Mouse (Mus musculus) heart, postnatal 4 days (tissue): Measurements from ENCODE around the gene Tgm1. TPM values are rescaled to one million over a fixed set of nuclear protein-coding genes. Genes with fewer than 3 reads are reported as not detected.

Experiments used
- DNase-seq: peaks from one replicate; pipeline ENCODE4 v3.0.0; 2021
- total RNA-seq, 2 experiments: library from RNA; stranded (reverse); gene quantifications; 2 replicates each; pipeline ENCODE4 v1.2.3; 2021

The Tgm1 gene
- total RNA-seq, 2 experiments from 2014 or later = 0.20 to 0.50 TPM

GRCm38 (mm10) chr14:55671833-55672740 lies 41.6 kb downstream of the Tgm1 start, which contains the start of the genes Gmpr2 and Nedd8:
TSS of gene Gmpr2 (plus strand) at chr14:55671941.
TSS of gene Nedd8 (minus strand) at chr14:55672124.
- peak; percentile 86 for DNase-seq

DNA sequence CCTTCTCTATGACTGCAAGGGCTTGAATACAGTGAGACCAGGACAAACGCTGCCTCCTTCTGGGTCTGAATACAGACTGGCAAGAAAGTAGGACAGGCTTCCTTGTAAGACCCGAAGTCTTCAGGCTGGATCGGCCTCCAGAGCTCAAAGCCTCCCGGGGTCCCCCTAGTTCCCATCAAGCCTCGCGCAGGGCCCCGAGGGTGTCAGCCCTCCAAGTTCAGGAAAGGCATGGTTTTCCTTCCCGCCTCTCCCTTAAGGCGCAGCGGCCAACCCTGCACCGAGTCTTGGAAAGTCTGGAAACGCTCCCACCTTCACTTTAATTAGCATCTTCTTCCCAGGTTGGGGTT lies 42.3 kb downstream of the Tgm1 start:
- no peak for DNase-seq

DNA sequence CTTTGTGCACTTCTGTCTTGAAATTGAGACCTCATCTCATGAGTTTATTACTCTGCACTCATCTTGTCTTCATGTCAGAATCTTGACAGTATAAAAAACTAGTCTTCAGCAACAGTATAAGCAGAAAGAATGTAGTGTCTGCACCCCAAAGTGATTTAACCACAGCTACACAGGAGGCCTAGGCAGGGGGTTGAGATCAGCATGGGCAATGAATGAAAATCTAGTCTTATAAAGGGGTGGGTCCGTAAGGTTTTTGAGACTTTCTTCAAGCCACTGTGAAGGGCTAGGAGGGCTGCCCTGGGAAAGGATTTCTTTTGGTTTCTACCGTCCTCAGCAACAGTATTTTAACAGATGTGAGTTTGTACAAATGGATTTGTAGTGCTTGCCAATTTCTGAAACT lies 53.1 kb downstream of the Tgm1 start:
- no peak for DNase-seq

- DNase-seq = peak; percentile 83
Measured at GRCm38 (mm10) chr14:55659960-55660573, 53.7 kb downstream of the Tgm1 start, which contains the start of gene Mdp1. TSS of gene Mdp1 (minus strand) at chr14:55660508.

DNA sequence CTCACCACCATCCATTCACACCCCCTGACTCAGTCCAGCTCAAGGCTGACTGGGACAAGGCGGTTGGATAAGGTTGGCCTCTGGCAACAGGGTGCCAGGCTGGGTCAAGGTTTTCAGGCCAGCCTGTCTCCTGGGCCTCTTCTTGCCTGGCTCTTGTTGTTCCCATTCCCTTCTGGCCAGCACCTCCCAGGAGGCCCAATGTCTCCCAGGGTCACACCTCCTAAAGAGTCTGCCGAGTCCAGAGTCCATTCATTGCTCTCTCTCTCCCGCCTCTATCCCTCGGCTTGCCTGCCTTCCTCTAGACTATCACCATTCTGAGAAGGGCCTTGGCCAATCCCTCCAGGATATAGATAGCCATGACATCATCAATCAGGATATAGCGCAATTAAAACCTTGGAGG lies 55.7 kb downstream of the Tgm1 start:
- no peak for DNase-seq

DNA sequence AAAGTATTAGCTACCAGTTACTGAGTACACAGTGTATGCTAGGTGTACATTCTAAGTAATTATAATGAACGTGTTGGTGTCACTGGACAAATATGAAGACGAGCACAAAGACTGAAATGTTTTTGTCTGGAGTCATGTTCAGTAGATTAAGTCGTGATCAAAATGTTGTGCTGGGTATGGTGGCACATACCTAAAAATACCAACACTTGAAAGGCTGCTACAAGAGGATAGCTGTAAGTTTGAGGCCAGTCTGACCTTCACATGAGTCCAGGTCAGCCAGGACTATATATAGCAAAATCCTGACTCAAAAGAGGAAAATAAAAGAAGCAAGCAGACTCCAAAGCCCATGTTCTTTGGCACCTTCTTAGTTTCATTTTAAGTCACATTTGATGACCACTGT lies 56.8 kb downstream of the Tgm1 start:
- DNase-seq = no peak

DNA sequence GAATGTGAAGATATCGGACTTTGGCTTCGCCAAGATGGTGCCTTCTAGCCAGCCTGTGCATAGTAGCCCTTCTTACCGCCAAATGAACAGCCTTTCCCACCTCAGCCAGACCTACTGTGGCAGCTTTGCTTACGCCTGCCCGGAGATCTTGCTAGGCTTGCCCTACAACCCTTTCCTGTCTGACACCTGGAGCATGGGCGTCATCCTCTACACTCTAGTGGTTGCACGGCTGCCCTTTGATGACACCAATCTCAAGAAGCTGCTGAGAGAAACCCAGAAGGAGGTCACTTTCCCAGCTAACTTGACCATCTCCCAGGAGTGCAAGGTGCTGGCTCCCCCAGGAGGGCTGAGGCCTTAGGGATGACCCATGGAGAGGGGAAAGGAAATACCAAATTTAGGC lies 62.2 kb downstream of the Tgm1 start:
- DNase-seq = no peak

Other genes with a start within 250 kb of the Tgm1 start
- gene Dhrs4, start 235.2 kb downstream of the Tgm1 start, total RNA-seq = 100 to 1,000 TPM; 102 to 115 TPM
- gene Carmil3, start 223.3 kb downstream of the Tgm1 start, total RNA-seq = 1 to 10 TPM; 2.9 to 5.9 TPM
- gene Cpne6, start 203.5 kb downstream of the Tgm1 start, total RNA-seq = under 1 TPM in 1 of 2 experiments, not detected in 1; 0.12 TPM
- gene Nrl, start 188.9 kb downstream of the Tgm1 start, total RNA-seq = not detected
- 10 to 100 TPM; 19.7 to 21.5 TPM for gene Pck2, start 173.7 kb downstream of the Tgm1 start, total RNA-seq
- gene Dcaf11, start 153.9 kb downstream of the Tgm1 start, total RNA-seq = 10 to 100 TPM; 60.8 to 63.0 TPM
- gene A730061H03Rik, start 153.5 kb downstream of the Tgm1 start, total RNA-seq = not detected
- gene Fitm1, start 138.3 kb downstream of the Tgm1 start, total RNA-seq = 100 to 1,000 TPM; 122 to 152 TPM
- 100 to 1,000 TPM; 232 to 244 TPM for gene Psme1, start 135.8 kb downstream of the Tgm1 start, total RNA-seq
- gene Emc9, start 128.6 kb downstream of the Tgm1 start, total RNA-seq = 10 to 100 TPM; 37.3 to 40.1 TPM
- 100 to 1,000 TPM; 127 to 153 TPM for gene Psme2, start 122.8 kb downstream of the Tgm1 start, total RNA-seq
- 10 to 100 TPM; 25.9 to 27.9 TPM for gene Rnf31, start 122.2 kb downstream of the Tgm1 start, total RNA-seq
- gene Irf9, start 110.4 kb downstream of the Tgm1 start, total RNA-seq = 1 to 10 TPM; 7.6 to 9.9 TPM
- under 1 TPM; 0.43 to 0.54 TPM for gene Rec8, start 95.9 kb downstream of the Tgm1 start, total RNA-seq
- gene Ipo4, start 78.0 kb downstream of the Tgm1 start, total RNA-seq = 10 to 100 TPM; 64.6 to 67.1 TPM
- 1 to 10 TPM; 3.7 to 4.3 TPM for gene Gm49378, start 76.0 kb downstream of the Tgm1 start, total RNA-seq
- 10 to 100 TPM; 60.1 to 72.3 TPM for gene Tm9sf1, start 70.1 kb downstream of the Tgm1 start, total RNA-seq
- gene Tssk4, start 63.7 kb downstream of the Tgm1 start, total RNA-seq = 1 to 10 TPM; 1.1 to 1.2 TPM
- gene Mdp1, start 53.4 kb downstream of the Tgm1 start, total RNA-seq = 10 to 100 TPM; 63.2 to 66.7 TPM
- gene Gmpr2, start 42.0 kb downstream of the Tgm1 start, total RNA-seq = 10 to 100 TPM; 16.6 to 21.0 TPM
- gene Nedd8, start 41.8 kb downstream of the Tgm1 start, total RNA-seq = 100 to 1,000 TPM; 296 to 328 TPM
- 10 to 100 TPM; 23.4 to 25.7 TPM for gene Tinf2, start 32.1 kb downstream of the Tgm1 start, total RNA-seq
- 10 to 100 TPM; 13.1 to 13.9 TPM for gene Rabggta, start 8.3 kb upstream of the Tgm1 start, total RNA-seq
- gene Dhrs1, start 31.8 kb upstream of the Tgm1 start, total RNA-seq = 10 to 100 TPM; 46.0 to 51.4 TPM
- 10 to 100 TPM; 17.8 to 18.3 TPM for gene Nop9, start 31.8 kb upstream of the Tgm1 start, total RNA-seq
- gene Cideb, start 44.5 kb upstream of the Tgm1 start, total RNA-seq = 1 to 10 TPM; 1.2 to 2.2 TPM
- gene Ltb4r2, start 47.5 kb upstream of the Tgm1 start, total RNA-seq = under 1 TPM; 0.11 to 0.26 TPM
- under 1 TPM; 0.50 TPM for gene Ltb4r1, start 52.0 kb upstream of the Tgm1 start, total RNA-seq
- 10 to 100 TPM; 18.9 to 22.3 TPM for gene Adcy4, start 70.2 kb upstream of the Tgm1 start, total RNA-seq
- 10 to 100 TPM; 10.6 to 14.0 TPM for gene Ripk3, start 74.9 kb upstream of the Tgm1 start, total RNA-seq
- gene Nfatc4, start 109.2 kb upstream of the Tgm1 start, total RNA-seq = 10 to 100 TPM; 12.7 to 13.3 TPM
- gene Nynrin, start 140.1 kb upstream of the Tgm1 start, total RNA-seq = 10 to 100 TPM; 36.0 to 36.3 TPM
- under 1 TPM; 0.62 to 0.65 TPM for gene Cbln3, start 170.5 kb upstream of the Tgm1 start, total RNA-seq
- 10 to 100 TPM; 11.6 to 12.0 TPM for gene Khnyn, start 171.0 kb upstream of the Tgm1 start, total RNA-seq
- gene Sdr39u1, start 186.4 kb upstream of the Tgm1 start, total RNA-seq = 10 to 100 TPM; 57.0 to 61.3 TPM
- 10 to 100 TPM; 10.1 to 12.1 TPM for gene Cma1, start 230.7 kb upstream of the Tgm1 start, total RNA-seq
- under 1 TPM; 0.33 to 0.43 TPM for gene Cma2, start 237.1 kb upstream of the Tgm1 start, total RNA-seq